Mouse (Mus musculus): ENCODE measurements around the gene Galnt17. TPM values are rescaled to one million over a fixed set of nuclear protein-coding genes. Genes with fewer than 3 reads are reported as not detected.

The Galnt17 gene
- polyA plus RNA-seq, 1 experiment from 2014 or later, result 11.5 TPM

GRCm38 (mm10) chr5:131008507-131008906 is 299.8 kb downstream of the Galnt17 start:
- ATAC-seq (ENCODE audit: low FRiP score), result no peak
- WGBS, result 94% methylated on average over 5 of the region's 5 CpGs
- H3K9me3 ChIP-seq (ENCODE audit: control insufficient read depth, low read length), result no peaks in the 10 kb centered on the region
- no peak overlapping the region for H3K27ac ChIP-seq
- H3K9ac ChIP-seq, result no peak overlapping the region
- H3K4me2 ChIP-seq (replicated peaks), result no peak overlapping the region
- no peak overlapping the region for H3K4me3 ChIP-seq (replicated peaks; ENCODE audit: low read length)
- no peaks in the 10 kb centered on the region for H3K27me3 ChIP-seq (ENCODE audit: control insufficient read depth, insufficient read depth, low read length)
- no peaks in the 10 kb centered on the region for H3K36me3 ChIP-seq (replicated peaks; ENCODE audit: control insufficient read depth, insufficient read depth)
- no peaks in the 10 kb centered on the region for H3K4me1 ChIP-seq (replicated peaks; ENCODE audit: control insufficient read depth, insufficient read depth, low read length)
- no peak for DNase-seq (ENCODE audit: low spot score)

- Histone ChIP-seq H3K9me3 (ENCODE audit: control insufficient read depth, low read length) (no peaks in the 10 kb centered on the region), H3K9ac (no peak overlapping the region), H3K4me2 (replicated peaks) (no peak overlapping the region), H3K27ac (no peak overlapping the region), H3K36me3 (replicated peaks; ENCODE audit: control insufficient read depth, insufficient read depth) (no peaks in the 10 kb centered on the region), H3K4me1 (replicated peaks; ENCODE audit: control insufficient read depth, insufficient read depth, low read length) (no peaks in the 10 kb centered on the region), H3K27me3 (ENCODE audit: control insufficient read depth, insufficient read depth, low read length) (no peaks in the 10 kb centered on the region), H3K4me3 (replicated peaks; ENCODE audit: low read length) (no peak overlapping the region)
- no peak for ATAC-seq (ENCODE audit: low FRiP score)
- no peak for DNase-seq (ENCODE audit: low spot score)
- 77% methylated on average over 3 of the region's 3 CpGs for WGBS
Observed at GRCm38 (mm10) chr5:131007871-131008505, 300.3 kb downstream of the Galnt17 start.

- Histone ChIP-seq H3K4me2 (replicated peaks) (no peak overlapping the region), H3K9me3 (ENCODE audit: control insufficient read depth, low read length) (no peaks in the 10 kb centered on the region), H3K9ac (no peak overlapping the region), H3K27me3 (ENCODE audit: control insufficient read depth, insufficient read depth, low read length) (no peaks in the 10 kb centered on the region), H3K4me1 (replicated peaks; ENCODE audit: control insufficient read depth, insufficient read depth, low read length) (no peaks in the 10 kb centered on the region), H3K27ac (no peak overlapping the region), H3K4me3 (replicated peaks; ENCODE audit: low read length) (no peak overlapping the region), H3K36me3 (replicated peaks; ENCODE audit: control insufficient read depth, insufficient read depth) (no peaks in the 10 kb centered on the region)
- WGBS, result 63% methylated on average over 7 of the region's 7 CpGs
- ATAC-seq (ENCODE audit: low FRiP score) (peak; percentile 59; the same call in 1 of the 2 replicates), DNase-seq (ENCODE audit: low spot score) (peak; percentile 67)
Observed at GRCm38 (mm10) chr5:131007198-131007597, 301.1 kb downstream of the Galnt17 start.

GRCm38 (mm10) chr5:131006524-131006923 is 301.8 kb downstream of the Galnt17 start:
- WGBS, result 73% methylated on average over 3 of the region's 3 CpGs

GRCm38 (mm10) chr5:131000572-131000971 is 307.7 kb downstream of the Galnt17 start:
- DNase-seq (ENCODE audit: low spot score), result no peak
- H3K27me3 ChIP-seq (ENCODE audit: control insufficient read depth, insufficient read depth, low read length), result no peaks in the 10 kb centered on the region
- WGBS, result 98% methylated on average over 2 of the region's 2 CpGs
- H3K9ac ChIP-seq, result no peak overlapping the region
- no peak for ATAC-seq (ENCODE audit: low FRiP score)
- no peak overlapping the region for H3K27ac ChIP-seq
- no peak overlapping the region for H3K4me3 ChIP-seq (replicated peaks; ENCODE audit: low read length)
- H3K9me3 ChIP-seq (ENCODE audit: control insufficient read depth, low read length), result no peaks in the 10 kb centered on the region
- H3K4me2 ChIP-seq (replicated peaks), result no peak overlapping the region
- H3K36me3 ChIP-seq (replicated peaks; ENCODE audit: control insufficient read depth, insufficient read depth), result no peaks in the 10 kb centered on the region
- H3K4me1 ChIP-seq (replicated peaks; ENCODE audit: control insufficient read depth, insufficient read depth, low read length), result no peaks in the 10 kb centered on the region; the same call in 1 of the 2 replicates

More at GRCm38 (mm10) chr5:131006524-131006923, 301.8 kb downstream of the Galnt17 start:
- H3K9me3 ChIP-seq (ENCODE audit: control insufficient read depth, low read length), result no peaks in the 10 kb centered on the region
- no peaks in the 10 kb centered on the region for H3K27me3 ChIP-seq (ENCODE audit: control insufficient read depth, insufficient read depth, low read length)
- no peak overlapping the region for H3K4me2 ChIP-seq (replicated peaks)
- H3K27ac ChIP-seq, result no peak overlapping the region
- no peak overlapping the region for H3K4me3 ChIP-seq (replicated peaks; ENCODE audit: low read length)
- H3K4me1 ChIP-seq (replicated peaks; ENCODE audit: control insufficient read depth, insufficient read depth, low read length), result no peaks in the 10 kb centered on the region
- ATAC-seq (ENCODE audit: low FRiP score) (no peak), DNase-seq (ENCODE audit: low spot score) (no peak)
- H3K36me3 ChIP-seq (replicated peaks; ENCODE audit: control insufficient read depth, insufficient read depth), result no peaks in the 10 kb centered on the region
- no peak overlapping the region for H3K9ac ChIP-seq

- WGBS, result 82% methylated on average over 8 of the region's 8 CpGs
- no peak overlapping the region for H3K4me2 ChIP-seq (replicated peaks)
- DNase-seq (ENCODE audit: low spot score), result no peak
Observed at GRCm38 (mm10) chr5:130979321-130979720, 329.0 kb downstream of the Galnt17 start.

GRCm38 (mm10) chr5:130978871-130979270 is 329.4 kb downstream of the Galnt17 start:
- H3K27me3 ChIP-seq (ENCODE audit: control insufficient read depth, insufficient read depth, low read length), result no peaks in the 10 kb centered on the region
- no peaks in the 10 kb centered on the region for H3K9me3 ChIP-seq (ENCODE audit: control insufficient read depth, low read length)
- 76% methylated on average over 2 of the region's 2 CpGs for WGBS
- H3K4me2 ChIP-seq (replicated peaks), result no peak overlapping the region
- no peaks in the 10 kb centered on the region for H3K4me1 ChIP-seq (replicated peaks; ENCODE audit: control insufficient read depth, insufficient read depth, low read length)
- H3K36me3 ChIP-seq (replicated peaks; ENCODE audit: control insufficient read depth, insufficient read depth), result no peaks in the 10 kb centered on the region
- H3K9ac ChIP-seq, result no peak overlapping the region
- no peak for DNase-seq (ENCODE audit: low spot score)
- H3K27ac ChIP-seq, result no peak overlapping the region
- no peak overlapping the region for H3K4me3 ChIP-seq (replicated peaks; ENCODE audit: low read length)
- no peak for ATAC-seq (ENCODE audit: low FRiP score)

More at GRCm38 (mm10) chr5:130979321-130979720, 329.0 kb downstream of the Galnt17 start:
- no peak overlapping the region for H3K27ac ChIP-seq
- no peak for ATAC-seq (ENCODE audit: low FRiP score)
- H3K27me3 ChIP-seq (ENCODE audit: control insufficient read depth, insufficient read depth, low read length), result no peaks in the 10 kb centered on the region
- H3K9me3 ChIP-seq (ENCODE audit: control insufficient read depth, low read length), result no peaks in the 10 kb centered on the region
- H3K4me1 ChIP-seq (replicated peaks; ENCODE audit: control insufficient read depth, insufficient read depth, low read length), result no peaks in the 10 kb centered on the region
- no peaks in the 10 kb centered on the region for H3K36me3 ChIP-seq (replicated peaks; ENCODE audit: control insufficient read depth, insufficient read depth)
- H3K9ac ChIP-seq, result no peak overlapping the region
- no peak overlapping the region for H3K4me3 ChIP-seq (replicated peaks; ENCODE audit: low read length)

GRCm38 (mm10) chr5:130977999-130978398 is 330.3 kb downstream of the Galnt17 start:
- ATAC-seq (ENCODE audit: low FRiP score) (no peak), DNase-seq (ENCODE audit: low spot score) (no peak)
- no peak overlapping the region for H3K27ac ChIP-seq
- WGBS, result 95% methylated on average over 3 of the region's 3 CpGs
- H3K27me3 ChIP-seq (ENCODE audit: control insufficient read depth, insufficient read depth, low read length), result no peaks in the 10 kb centered on the region
- no peak overlapping the region for H3K9ac ChIP-seq
- no peak overlapping the region for H3K4me3 ChIP-seq (replicated peaks; ENCODE audit: low read length)
- no peaks in the 10 kb centered on the region for H3K4me1 ChIP-seq (replicated peaks; ENCODE audit: control insufficient read depth, insufficient read depth, low read length)
- H3K4me2 ChIP-seq (replicated peaks), result no peak overlapping the region
- no peaks in the 10 kb centered on the region for H3K36me3 ChIP-seq (replicated peaks; ENCODE audit: control insufficient read depth, insufficient read depth)
- no peaks in the 10 kb centered on the region for H3K9me3 ChIP-seq (ENCODE audit: control insufficient read depth, low read length)

- no peak for DNase-seq (ENCODE audit: low spot score)
- no peak overlapping the region for H3K4me3 ChIP-seq (replicated peaks; ENCODE audit: low read length)
- H3K27me3 ChIP-seq (ENCODE audit: control insufficient read depth, insufficient read depth, low read length), result no peaks in the 10 kb centered on the region
- no peak for ATAC-seq (ENCODE audit: low FRiP score)
- WGBS, result 73% methylated on average over 7 of the region's 7 CpGs
- H3K4me2 ChIP-seq (replicated peaks), result no peak overlapping the region
- H3K9ac ChIP-seq, result no peak overlapping the region
- H3K36me3 ChIP-seq (replicated peaks; ENCODE audit: control insufficient read depth, insufficient read depth), result no peaks in the 10 kb centered on the region
- H3K27ac ChIP-seq, result no peak overlapping the region
- H3K4me1 ChIP-seq (replicated peaks; ENCODE audit: control insufficient read depth, insufficient read depth, low read length), result no peaks in the 10 kb centered on the region
- no peaks in the 10 kb centered on the region for H3K9me3 ChIP-seq (ENCODE audit: control insufficient read depth, low read length)
Observed at GRCm38 (mm10) chr5:130952361-130952760, 355.9 kb downstream of the Galnt17 start.
